Mouse (Mus musculus) heart, postnatal 25 days (tissue): Measurements from ENCODE around the gene Txnrd2. TPM values are rescaled to one million over a fixed set of nuclear protein-coding genes. Genes with fewer than 3 reads are reported as not detected.

Experiments
- DNase-seq: peaks from one replicate; pipeline ENCODE4 v3.0.0; 2022; ENCODE audit warnings: low spot score
- intact Hi-C: fragments of 180-260 bp; cut with DNase I; formaldehyde crosslinking; loops from one replicate; pipeline ENCODE4 v1.15.1; 2025
- total RNA-seq, 2 experiments: library from RNA; stranded (reverse); gene quantifications; 2 replicates each; pipeline ENCODE4 v1.2.3; 2021

Gene Txnrd2
- total RNA-seq, 2 experiments from 2014 or later, result 36.1 to 38.2 TPM

- intact Hi-C loops, result loop anchor here (10.0 kb wide), 1 partner anchor 127 kb away; the partner anchor contains the start of gene Dgcr8
- DNase-seq, result peak; percentile 54
Observed at GRCm38 (mm10) chr16:18411802-18412476, 14.2 kb upstream of the Txnrd2 start.

GRCm38 (mm10) chr16:18413032-18413816 is 13.0 kb upstream of the Txnrd2 start:
- DNase-seq, result no peak
- intact Hi-C loops, result loop anchor here (10.0 kb wide), 1 partner anchor 128 kb away; the partner anchor contains the start of gene Dgcr8

GRCm38 (mm10) chr16:18416094-18416761 is 10.0 kb upstream of the Txnrd2 start:
- intact Hi-C loops, result loop anchor here (10.0 kb wide), 1 partner anchor 131 kb away; the partner anchor contains the start of gene Dgcr8

GRCm38 (mm10) chr16:18416837-18417236 is 9.3 kb upstream of the Txnrd2 start:
- intact Hi-C loops, result loop anchor here (10.0 kb wide), 1 partner anchor 132 kb away; the partner anchor contains the start of gene Dgcr8
- no peak for DNase-seq

More at GRCm38 (mm10) chr16:18416094-18416761, 10.0 kb upstream of the Txnrd2 start:
- peak; percentile 47 for DNase-seq

- intact Hi-C loops, result loop anchor here (10.0 kb wide), 1 partner anchor 133 kb away; the partner anchor contains the start of gene Dgcr8
Observed at GRCm38 (mm10) chr16:18417491-18417890, 8.7 kb upstream of the Txnrd2 start.

GRCm38 (mm10) chr16:18418756-18419602 is 7.2 kb upstream of the Txnrd2 start:
- intact Hi-C loops, result loop anchor here (10.0 kb wide), 1 partner anchor 134 kb away; the partner anchor contains the start of gene Dgcr8

More at GRCm38 (mm10) chr16:18417491-18417890, 8.7 kb upstream of the Txnrd2 start:
- DNase-seq, result no peak

GRCm38 (mm10) chr16:18419603-18420026 is 6.6 kb upstream of the Txnrd2 start:
- intact Hi-C loops, result loop anchor here (10.0 kb wide), 1 partner anchor 135 kb away; the partner anchor contains the start of gene Dgcr8
- DNase-seq, result no peak

More at GRCm38 (mm10) chr16:18418756-18419602, 7.2 kb upstream of the Txnrd2 start:
- no peak for DNase-seq

- no peak for DNase-seq
- intact Hi-C loops, result no loop called here
Observed at GRCm38 (mm10) chr16:18420571-18420970, 5.6 kb upstream of the Txnrd2 start.

- intact Hi-C loops, result no loop called here
Observed at GRCm38 (mm10) chr16:18423203-18423914, 2.8 kb upstream of the Txnrd2 start.

GRCm38 (mm10) chr16:18423915-18424265 is 2.3 kb upstream of the Txnrd2 start:
- DNase-seq, result no peak
- intact Hi-C loops, result no loop called here

More at GRCm38 (mm10) chr16:18423203-18423914, 2.8 kb upstream of the Txnrd2 start:
- DNase-seq, result no peak

GRCm38 (mm10) chr16:18424364-18425045 is 1.7 kb upstream of the Txnrd2 start:
- no peak for DNase-seq
- intact Hi-C loops, result loop anchor here (5.0 kb wide), 1 partner anchor 77 kb away; the partner anchor contains the start of genes Arvcf and Tango2

- intact Hi-C loops, result loop anchor here (5.0 kb wide), 1 partner anchor 78 kb away; the partner anchor contains the start of genes Arvcf and Tango2
- no peak for DNase-seq
Observed at GRCm38 (mm10) chr16:18425475-18426214, 539 bp upstream of the Txnrd2 start.

- intact Hi-C loops, result loop anchor here (5.0 kb wide), 1 partner anchor 80 kb away; the partner anchor contains the start of genes Arvcf and Tango2
- DNase-seq, result no peak
Observed at GRCm38 (mm10) chr16:18426802-18427280, 657 bp downstream of the Txnrd2 start, which contains the start of gene Comt. Comt (minus strand) TSS chr16:18426852.

GRCm38 (mm10) chr16:18428011-18428515 is 1.9 kb downstream of the Txnrd2 start:
- intact Hi-C loops, result loop anchor here (5.0 kb wide), 1 partner anchor 81 kb away; the partner anchor contains the start of genes Arvcf and Tango2
- DNase-seq, result no peak

GRCm38 (mm10) chr16:18428516-18429042 is 2.4 kb downstream of the Txnrd2 start:
- intact Hi-C loops, result loop anchor here (5.0 kb wide), 1 partner anchor 81 kb away; the partner anchor contains the start of genes Arvcf and Tango2

GRCm38 (mm10) chr16:18429641-18430040 is 3.5 kb downstream of the Txnrd2 start:
- DNase-seq, result no peak
- intact Hi-C loops, result loop anchor here (5.0 kb wide), 1 partner anchor 82 kb away; the partner anchor contains the start of genes Arvcf and Tango2

More at GRCm38 (mm10) chr16:18428516-18429042, 2.4 kb downstream of the Txnrd2 start:
- DNase-seq, result no peak
